Mouse (Mus musculus) forebrain, postnatal 0 days (tissue): ENCODE data around the gene Mob3c. TPM values are rescaled to one million over a fixed set of nuclear protein-coding genes. Genes with fewer than 3 reads are reported as not detected.

Experiments used
- ATAC-seq: fragments of 200-750 bp; cut with Nextera tagmentation; 2 replicates; pipeline ENCODE4 v1.8.0; 2017; ENCODE audit warnings: mild to moderate bottlenecking, moderate library complexity
- DNase-seq: peaks from one replicate; pipeline ENCODE4 v3.0.0-alpha.2; 2015
- H3K27ac ChIP-seq: fragments of 300-500 bp; sonication (generic); 2 replicates; pipeline ENCODE4 v1.5.1; 2014; ENCODE audit warnings: low read depth, mild to moderate bottlenecking, antibody characterized with exemption, low read length, moderate library complexity, mixed read lengths
- H3K27me3 ChIP-seq: fragments of 300-500 bp; sonication (generic); 2 replicates; pipeline ENCODE4 v1.6.1; 2014; ENCODE audit warnings: mild to moderate bottlenecking, low read length, mixed read lengths; ENCODE audit not compliant: insufficient read depth
- H3K36me3 ChIP-seq: fragments of 300-500 bp; sonication (generic); 2 replicates; pipeline ENCODE4 v1.6.1; 2014; ENCODE audit warnings: mild to moderate bottlenecking, moderate library complexity; ENCODE audit not compliant: insufficient read depth
- H3K4me1 ChIP-seq: fragments of 300-500 bp; sonication (generic); 2 replicates; pipeline ENCODE4 v1.6.1; 2014; ENCODE audit warnings: antibody characterized with exemption; ENCODE audit not compliant: insufficient read depth
- H3K4me2 ChIP-seq: fragments of 300-500 bp; sonication (generic); 2 replicates; pipeline ENCODE4 v1.6.1; 2014; ENCODE audit warnings: low read depth, mild to moderate bottlenecking, moderate library complexity
- H3K4me3 ChIP-seq: fragments of 300-500 bp; sonication (generic); 2 replicates; pipeline ENCODE4 v1.5.1; 2014; ENCODE audit warnings: low read depth, low read length, mixed read lengths
- H3K9ac ChIP-seq: fragments of 300-500 bp; sonication (generic); 2 replicates; pipeline ENCODE4 v1.6.1; 2014; ENCODE audit warnings: mild to moderate bottlenecking
- H3K9me3 ChIP-seq: fragments of 300-500 bp; sonication (generic); 2 replicates; pipeline ENCODE4 v1.6.1; 2016; ENCODE audit warnings: low read length
- CTCF ChIP-seq: sonication (generic); IDR thresholded peaks from 2 replicates; pipeline ENCODE4 v1.5.1; 2016; ENCODE audit warnings: antibody characterized with exemption, control low read depth, low read depth
- WGBS: fragments of 180-500 bp; shearing (Covaris S2); extraction: QIAGEN DNeasy Blood & Tissue Kit; methylation state at CpG from one replicate; pipeline ENCODE4 v1.1.7; 2014; 5-methylcytosine and 5-hydroxymethylcytosine counted together
- polyA plus RNA-seq: library from polyadenylated mRNA; unstranded; fragments of >200 nt; fragmentation: Nextera tagmentation; extraction: Ambion mirVana; gene quantifications from 2 replicates; pipeline ENCODE4 v1.2.1, GENCODE M21; 2015
- total RNA-seq: library from RNA; depleted of rRNA; stranded (reverse); fragments of >200 nt; gene quantifications from 2 replicates; pipeline ENCODE4 v1.2.3, GENCODE M21; 2014

The Mob3c gene
- total and polyA plus RNA-seq, 2 experiments from 2014 or later = 3.0 to 9.0 TPM

DNA sequence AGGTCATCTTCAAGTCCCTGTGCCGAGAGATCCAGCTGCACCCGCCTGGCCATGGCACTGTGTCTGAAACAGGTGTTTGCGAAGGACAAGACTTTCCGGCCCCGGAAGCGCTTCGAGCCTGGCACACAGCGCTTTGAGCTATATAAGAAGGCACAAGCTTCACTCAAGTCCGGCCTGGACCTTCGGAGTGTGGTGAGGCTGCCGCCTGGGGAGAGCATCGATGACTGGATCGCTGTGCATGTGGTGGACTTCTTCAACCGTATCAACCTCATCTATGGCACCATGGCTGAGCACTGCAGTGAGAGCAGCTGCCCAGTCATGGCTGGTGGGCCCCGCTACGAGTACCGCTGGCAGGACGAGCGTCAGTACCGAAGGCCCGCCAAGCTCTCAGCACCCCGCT is 3.3 kb downstream of the Mob3c start:
- Histone ChIP-seq H3K4me3 (no peak overlapping the region), H3K9ac (no peak overlapping the region), H3K9me3 (no peaks in the 10 kb centered on the region), H3K36me3 (peaks cover 3% of the 10 kb centered on the region), H3K27ac (no peak overlapping the region), H3K4me2 (no peak overlapping the region), H3K27me3 (no peaks in the 10 kb centered on the region), H3K4me1 (peaks cover 7% of the 10 kb centered on the region)
- TF ChIP-seq CTCF = no peak
- ATAC-seq (no peak), DNase-seq (no peak)
- WGBS = 94% methylated on average over 22 of the region's 22 CpGs

DNA sequence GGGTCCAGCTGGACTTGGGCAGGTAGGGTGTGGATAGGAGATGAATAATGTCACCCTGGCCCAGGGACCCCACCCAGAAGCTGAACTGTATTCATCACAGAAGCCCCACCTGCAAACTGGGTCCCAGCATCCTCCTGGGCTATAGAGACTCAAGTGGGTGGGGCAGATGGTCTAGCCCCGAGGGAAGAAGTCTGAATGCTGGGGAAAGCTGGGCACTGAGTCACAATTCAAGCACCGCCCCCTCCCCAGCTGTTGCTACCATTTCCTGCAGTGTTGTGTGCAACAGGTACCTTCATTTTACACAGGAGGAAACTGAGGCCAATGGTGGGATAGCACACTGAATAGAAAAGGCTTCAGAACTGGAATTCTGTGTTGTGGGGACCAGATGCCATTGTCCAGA is 4.1 kb downstream of the Mob3c start:
- H3K9ac ChIP-seq = no peak overlapping the region
- H3K4me2 ChIP-seq = no peak overlapping the region
- no peaks in the 10 kb centered on the region for H3K27me3 ChIP-seq
- H3K9me3 ChIP-seq = no peaks in the 10 kb centered on the region
- no peak overlapping the region for H3K27ac ChIP-seq
- no peak overlapping the region for H3K4me3 ChIP-seq
- DNase-seq (no peak), ATAC-seq (no peak)
- WGBS = 53% methylated on average over 2 of the region's 2 CpGs
- peaks cover 7% of the 10 kb centered on the region for H3K4me1 ChIP-seq
- TF ChIP-seq CTCF = no peak
- peaks cover 3% of the 10 kb centered on the region for H3K36me3 ChIP-seq

DNA sequence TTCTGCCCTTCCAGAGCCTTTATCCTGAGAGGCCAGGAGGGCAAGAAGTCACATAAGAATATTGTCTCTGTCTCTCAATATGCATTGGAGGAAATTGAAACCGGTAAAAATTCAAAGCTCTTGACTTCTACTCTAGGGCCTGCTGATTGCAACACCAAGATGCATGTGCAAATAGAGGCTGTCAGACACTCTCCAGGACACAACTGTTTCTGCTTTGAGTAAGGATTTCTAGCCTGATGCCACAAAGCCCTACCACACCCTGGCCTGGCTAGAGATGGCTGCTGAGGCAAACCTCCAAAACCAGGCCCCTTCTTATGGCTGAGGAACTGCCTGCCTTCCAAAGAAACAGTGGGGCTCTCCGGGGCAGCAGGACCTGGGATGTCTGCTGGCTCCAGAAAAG is 7.7 kb downstream of the Mob3c start:
- Histone ChIP-seq H3K36me3 (no peaks in the 10 kb centered on the region; the same call in none of the 2 replicates), H3K4me2 (no peak overlapping the region), H3K9ac (no peak overlapping the region), H3K27ac (no peak overlapping the region), H3K27me3 (no peaks in the 10 kb centered on the region), H3K4me3 (no peak overlapping the region), H3K9me3 (no peaks in the 10 kb centered on the region), H3K4me1 (0 out of 2 replicates have a peak, but pooled peaks cover 7% of the 10 kb centered on the region)
- TF ChIP-seq CTCF = no peak
- 77% methylated on average over 2 of the region's 2 CpGs for WGBS
- ATAC-seq (no peak), DNase-seq (no peak)

DNA sequence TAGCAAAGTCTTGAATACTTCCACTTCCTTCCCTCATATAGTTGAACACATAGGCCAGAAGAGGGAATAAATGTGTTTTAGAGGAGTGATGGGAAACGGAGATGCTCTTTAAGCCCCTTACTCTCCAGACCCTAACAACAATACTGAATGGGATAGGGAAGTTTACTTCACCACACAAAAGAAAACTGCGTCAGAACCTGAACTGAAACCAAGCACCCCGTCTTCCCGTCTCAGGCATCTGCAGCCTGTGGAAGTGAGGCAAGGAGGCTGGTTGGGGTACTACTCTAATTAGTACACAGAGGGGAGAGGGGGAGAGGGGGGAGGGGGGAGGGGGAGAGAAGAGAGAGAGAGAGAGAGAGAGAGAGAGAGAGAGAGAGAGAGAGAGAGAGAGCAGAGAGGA is 10.3 kb downstream of the Mob3c start:
- WGBS = 58% methylated on average over 4 of the region's 4 CpGs
- Histone ChIP-seq H3K9ac (no peak overlapping the region), H3K9me3 (no peaks in the 10 kb centered on the region), H3K27ac (no peak overlapping the region), H3K36me3 (no peaks in the 10 kb centered on the region; the same call in none of the 2 replicates), H3K4me3 (no peak overlapping the region), H3K27me3 (no peaks in the 10 kb centered on the region), H3K4me2 (peak overlapping the region; percentile 71; the same call in 1 of the 2 replicates), H3K4me1 (0 out of 2 replicates have a peak, but pooled peaks cover 7% of the 10 kb centered on the region)
- ATAC-seq (no peak), DNase-seq (no peak)
- no peak for TF ChIP-seq CTCF

DNA sequence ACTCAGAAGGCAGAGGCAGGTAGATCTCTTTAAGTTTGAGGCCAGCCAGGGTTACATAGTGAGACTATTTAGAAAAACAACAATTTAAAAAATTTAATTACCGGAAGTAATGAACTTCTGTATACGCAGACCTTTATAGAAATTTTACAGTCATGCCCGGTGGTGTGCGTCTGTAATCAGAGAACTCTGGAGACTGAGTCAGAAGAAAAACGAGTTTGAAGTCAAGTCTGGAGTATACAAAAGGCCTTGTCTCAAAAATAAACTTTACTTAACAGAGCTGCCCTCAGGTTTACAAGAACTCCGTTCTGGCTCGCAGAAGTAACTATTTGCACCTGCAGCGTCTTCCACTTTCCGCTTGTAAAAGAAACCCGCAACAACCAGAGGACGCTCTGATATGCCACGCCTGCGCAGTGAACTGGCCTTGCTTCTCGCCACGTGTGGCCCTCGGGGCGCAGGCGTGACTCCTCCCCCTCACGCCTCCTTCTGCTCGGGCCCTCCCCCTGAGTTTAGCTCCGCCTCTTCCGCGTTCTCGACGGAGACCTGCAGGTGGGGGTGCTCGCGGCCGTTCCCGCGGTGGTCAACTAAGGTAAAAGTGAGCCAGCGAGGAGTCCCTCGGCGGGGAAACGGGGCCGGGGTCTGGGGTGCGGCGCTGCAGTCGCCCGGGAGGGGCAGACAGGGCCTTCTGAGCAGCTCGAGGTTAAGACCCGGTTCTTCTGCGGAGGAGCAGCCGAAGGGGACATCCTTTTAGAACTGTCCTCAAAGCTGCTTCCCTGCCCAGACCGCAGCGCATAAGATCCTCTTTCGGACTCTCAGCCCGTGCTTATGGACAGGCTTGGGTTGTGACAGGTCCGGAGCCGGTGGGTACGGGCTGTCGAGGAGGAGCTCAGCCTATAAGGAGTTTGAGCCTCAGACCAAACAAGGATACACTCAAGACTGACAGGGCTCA is 11.1 kb downstream of the Mob3c start, which contains the start of gene Mknk1:
Gene Mknk1 (plus strand): TSS at position 503 of the 946 bp plus-strand sequence.
- no peaks in the 10 kb centered on the region for H3K9me3 ChIP-seq
- H3K27me3 ChIP-seq = no peaks in the 10 kb centered on the region
- TF ChIP-seq CTCF = peak; percentile 34
- no peak within 1 kb of the TSS for H3K27ac ChIP-seq
- peak within 1 kb of the TSS; percentile 60 for H3K9ac ChIP-seq
- DNase-seq (peak; percentile 93), ATAC-seq (peak; percentile 98)
- WGBS = 3% methylated on average over 51 of the region's 51 CpGs
- H3K4me3 ChIP-seq = peak within 1 kb of the TSS; percentile 75
- H3K4me2 ChIP-seq = peak within 1 kb of the TSS; percentile 71
- 0 out of 2 replicates have a peak, but pooled peaks cover 7% of the 10 kb centered on the region for H3K4me1 ChIP-seq
- no peaks in the 10 kb centered on the region; the same call in 1 of the 2 replicates for H3K36me3 ChIP-seq

DNA sequence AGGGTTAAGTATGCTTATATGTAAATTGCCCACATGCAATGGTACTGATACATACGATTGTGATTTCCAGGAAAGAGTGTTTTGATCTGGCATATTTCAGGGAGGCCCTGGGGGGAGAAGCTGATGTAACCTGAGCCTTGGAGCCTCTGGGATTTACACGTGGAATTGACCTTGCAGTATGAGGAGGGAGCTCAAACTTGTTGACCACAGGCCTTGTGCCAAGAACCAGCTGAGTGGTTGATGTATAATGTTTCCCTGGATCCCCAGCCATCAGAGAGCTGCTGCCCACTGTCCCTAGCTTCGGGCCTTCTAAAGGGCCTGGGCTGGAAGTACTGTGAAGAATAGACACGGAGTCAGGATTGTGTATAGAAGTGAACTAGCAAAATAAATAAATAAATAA is 12.1 kb downstream of the Mob3c start:
- TF ChIP-seq CTCF = no peak
- 58% methylated on average over 4 of the region's 4 CpGs for WGBS
- H3K9ac ChIP-seq = no peak overlapping the region
- no peak for DNase-seq
- peak overlapping the region; percentile 71 for H3K4me2 ChIP-seq
- no peak overlapping the region for H3K4me3 ChIP-seq
- no peaks in the 10 kb centered on the region; the same call in 1 of the 2 replicates for H3K36me3 ChIP-seq
- H3K27me3 ChIP-seq = no peaks in the 10 kb centered on the region
- H3K4me1 ChIP-seq = 0 out of 2 replicates have a peak, but pooled peaks cover 7% of the 10 kb centered on the region
- no peak overlapping the region for H3K27ac ChIP-seq
- no peaks in the 10 kb centered on the region for H3K9me3 ChIP-seq
- ATAC-seq = no peak

DNA sequence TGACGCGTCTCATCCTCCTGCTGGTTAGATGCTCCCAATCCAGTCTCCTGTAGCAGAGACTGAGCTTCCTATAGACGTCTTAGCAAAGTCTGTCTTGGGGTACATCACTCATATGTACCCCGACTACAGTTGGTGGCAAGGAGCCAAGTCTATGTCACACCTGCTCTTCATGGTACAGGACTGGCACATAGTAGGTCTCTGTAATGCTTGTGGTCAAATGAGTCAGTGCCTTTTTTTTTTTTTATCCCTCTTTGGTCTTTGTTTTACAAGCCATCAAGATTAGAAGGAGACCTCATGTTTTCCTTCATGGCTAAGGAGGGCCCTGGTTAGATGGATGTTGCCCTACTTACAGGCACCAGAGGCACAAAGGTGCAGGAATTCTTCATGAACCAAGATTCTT is 12.9 kb downstream of the Mob3c start:
- no peak for DNase-seq
- 80% methylated on average over 4 of the region's 4 CpGs for WGBS
- no peak overlapping the region for H3K27ac ChIP-seq

More for the DNA sequence above, 12.9 kb downstream of the Mob3c start:
- ATAC-seq = no peak
- Histone ChIP-seq H3K27me3 (no peaks in the 10 kb centered on the region), H3K4me2 (no peak overlapping the region), H3K9ac (no peak overlapping the region), H3K9me3 (no peaks in the 10 kb centered on the region), H3K4me3 (no peak overlapping the region), H3K4me1 (0 out of 2 replicates have a peak, but pooled peaks cover 7% of the 10 kb centered on the region), H3K36me3 (no peaks in the 10 kb centered on the region)
- TF ChIP-seq CTCF = no peak
